Mouse (Mus musculus): ENCODE data around the gene Ifi214. TPM values are rescaled to one million over a fixed set of nuclear protein-coding genes. Genes with fewer than 3 reads are reported as not detected.

Gene Ifi214
- polyA plus RNA-seq, 1 experiment from 2014 or later: not detected

Small RNA genes lying within 50 kb of the gene (microRNA-seq; reads per million reads assigned to microRNA genes)
- gene Gm44481: not detected

Other genes with a start within 250 kb of the Ifi214 start
- 2.6 and 4.0 TPM in 2 replicates for gene Ackr1, start 202.2 kb downstream of the Ifi214 start, polyA plus RNA-seq (2015; fragmentation: Nextera tagmentation; extraction: Ambion mirVana)
- gene Aim2, start 185.1 kb downstream of the Ifi214 start, polyA plus RNA-seq (2015; fragmentation: Nextera tagmentation; extraction: Ambion mirVana): 2.7 and 3.1 TPM in 2 replicates
- 5.2 and 6.1 TPM in 2 replicates for gene Cadm3, start 168.3 kb downstream of the Ifi214 start, polyA plus RNA-seq (2015; fragmentation: Nextera tagmentation; extraction: Ambion mirVana)
- not detected in 2 replicates for gene Ifi206, start 44.9 kb downstream of the Ifi214 start, polyA plus RNA-seq (2015; fragmentation: Nextera tagmentation; extraction: Ambion mirVana)
- gene Ifi213, start 63.3 kb upstream of the Ifi214 start, polyA plus RNA-seq (2015; fragmentation: Nextera tagmentation; extraction: Ambion mirVana): not detected in 2 replicates
- gene Ifi209, start 95.0 kb upstream of the Ifi214 start, polyA plus RNA-seq (2015; fragmentation: Nextera tagmentation; extraction: Ambion mirVana): 0.06 and 0.12 TPM in 2 replicates
- not detected in 2 replicates for gene Ifi208, start 137.7 kb upstream of the Ifi214 start, polyA plus RNA-seq (2015; fragmentation: Nextera tagmentation; extraction: Ambion mirVana)
- 0.59 and 0.66 TPM in 2 replicates for gene Ifi207, start 205.8 kb upstream of the Ifi214 start, polyA plus RNA-seq (2015; fragmentation: Nextera tagmentation; extraction: Ambion mirVana)
- gene Ifi204, start 231.0 kb upstream of the Ifi214 start, polyA plus RNA-seq (2015; fragmentation: Nextera tagmentation; extraction: Ambion mirVana): 1.1 and 1.7 TPM in 2 replicates

All from embryonic facial prominence, embryonic 13.5 days (tissue).